Mouse (Mus musculus) limb, embryonic 10.5 days (tissue): ENCODE data around the gene Eif2b2. TPM values are rescaled to one million over a fixed set of nuclear protein-coding genes. Genes with fewer than 3 reads are reported as not detected.

Source experiments
- DNase-seq: peaks from one replicate; pipeline ENCODE4 v3.0.0-alpha.2; 2017; ENCODE audit warnings: low spot score
- H3K27ac ChIP-seq: fragments of 300-500 bp; sonication (generic); 2 replicates; pipeline ENCODE4 v1.5.1; 2016; ENCODE audit warnings: mild to moderate bottlenecking
- H3K27me3 ChIP-seq: fragments of 300-500 bp; sonication (generic); 2 replicates; pipeline ENCODE4 v1.6.1; 2016; ENCODE audit warnings: low read depth, mild to moderate bottlenecking; ENCODE audit not compliant: poor library complexity, severe bottlenecking
- H3K36me3 ChIP-seq: fragments of 300-500 bp; sonication (generic); 2 replicates; pipeline ENCODE4 v1.6.1; 2016; ENCODE audit warnings: mild to moderate bottlenecking, moderate library complexity
- H3K4me1 ChIP-seq: fragments of 300-500 bp; sonication (generic); 2 replicates; pipeline ENCODE4 v1.6.1; 2016
- H3K4me3 ChIP-seq: fragments of 300-500 bp; sonication (generic); 2 replicates; pipeline ENCODE4 v1.5.1; 2016; ENCODE audit warnings: mild to moderate bottlenecking, moderate library complexity
- H3K9me3 ChIP-seq: fragments of 300-500 bp; sonication (generic); replicated peaks from 2 replicates; pipeline ENCODE4 v1.6.1; 2016; ENCODE audit warnings: mild to moderate bottlenecking
- WGBS: fragments of 180-500 bp; shearing (Covaris S2); methylation state at CpG from one replicate; pipeline ENCODE4 v1.1.7; 2016; 5-methylcytosine and 5-hydroxymethylcytosine counted together
- polyA plus RNA-seq: library from polyadenylated mRNA; unstranded; fragments of >200 nt; fragmentation: Nextera tagmentation; extraction: Ambion mirVana; gene quantifications from 2 replicates; pipeline ENCODE4 v1.2.1, GENCODE M21; 2016

Gene Eif2b2
- polyA plus RNA-seq = 126 and 133 TPM in 2 replicates

GRCm38 (mm10) chr12:85219236-85219904 is at the start of gene Eif2b2:
TSS of gene Eif2b2 (plus strand) at chr12:85219481.
- Histone ChIP-seq H3K27ac (peak within 1 kb of the TSS; percentile 79), H3K4me3 (peak within 1 kb of the TSS; percentile 94), H3K4me1 (peaks cover 31% of the 10 kb centered on the region), H3K9me3 (no peaks in the 10 kb centered on the region), H3K27me3 (0 out of 2 replicates have a peak, but pooled peaks cover 3% of the 10 kb centered on the region), H3K36me3 (peaks cover 38% of the 10 kb centered on the region)
- DNase-seq = peak; percentile 97
- under 1% methylated on average over 54 of the region's 54 CpGs for WGBS

- Histone ChIP-seq H3K9me3 (no peaks in the 10 kb centered on the region), H3K4me1 (peaks cover 35% of the 10 kb centered on the region), H3K27ac (peak overlapping the region; percentile 37), H3K27me3 (peaks cover 46% of the 10 kb centered on the region), H3K36me3 (peaks cover 12% of the 10 kb centered on the region; the same call in 1 of the 2 replicates), H3K4me3 (no peak overlapping the region)
- 51% methylated on average over 3 of the region's 3 CpGs for WGBS
- no peak for DNase-seq
Observed at GRCm38 (mm10) chr12:85169877-85170276, 49.4 kb upstream of the Eif2b2 start.

GRCm38 (mm10) chr12:85170284-85170947 is 48.9 kb upstream of the Eif2b2 start:
- Histone ChIP-seq H3K27me3 (peaks cover 49% of the 10 kb centered on the region), H3K9me3 (no peaks in the 10 kb centered on the region), H3K27ac (peak overlapping the region; percentile 37; the same call in 1 of the 2 replicates), H3K4me3 (no peak overlapping the region), H3K36me3 (peaks cover 12% of the 10 kb centered on the region; the same call in 1 of the 2 replicates), H3K4me1 (peaks cover 40% of the 10 kb centered on the region)
- DNase-seq = no peak
- WGBS = 88% methylated on average over 11 of the region's 11 CpGs

DNA sequence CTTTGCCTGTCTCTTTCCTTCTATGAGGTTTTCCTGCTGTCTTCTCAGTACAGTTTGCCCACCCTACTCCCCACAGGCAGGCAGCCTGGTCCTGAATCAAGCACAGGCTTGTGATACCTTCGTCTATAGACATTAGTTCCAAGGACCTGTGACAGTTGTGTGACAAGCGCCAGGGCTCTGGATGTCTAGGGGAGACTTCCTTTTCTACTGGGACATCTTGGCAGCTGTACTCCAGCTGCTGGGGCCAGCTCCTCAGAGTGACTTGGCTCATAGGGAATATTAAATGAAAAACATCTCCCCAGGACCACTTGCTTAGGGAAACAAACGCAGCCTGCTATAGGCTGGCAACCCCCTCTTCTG is 48.4 kb upstream of the Eif2b2 start:
- H3K27ac ChIP-seq = no peak overlapping the region
- no peaks in the 10 kb centered on the region for H3K9me3 ChIP-seq
- H3K4me3 ChIP-seq = no peak overlapping the region
- DNase-seq = no peak
- H3K4me1 ChIP-seq = peaks cover 45% of the 10 kb centered on the region
- peaks cover 12% of the 10 kb centered on the region; the same call in 1 of the 2 replicates for H3K36me3 ChIP-seq
- H3K27me3 ChIP-seq = peaks cover 55% of the 10 kb centered on the region
- WGBS = 88% methylated on average over 3 of the region's 3 CpGs

GRCm38 (mm10) chr12:85174016-85174415 is 45.3 kb upstream of the Eif2b2 start:
- DNase-seq = no peak
- 72% methylated on average over 7 of the region's 7 CpGs for WGBS
- no peak overlapping the region for H3K27ac ChIP-seq
- peaks cover 84% of the 10 kb centered on the region for H3K27me3 ChIP-seq
- H3K4me1 ChIP-seq = peaks cover 70% of the 10 kb centered on the region
- H3K4me3 ChIP-seq = no peak overlapping the region
- H3K36me3 ChIP-seq = peaks cover 3% of the 10 kb centered on the region; the same call in 1 of the 2 replicates
- H3K9me3 ChIP-seq = no peaks in the 10 kb centered on the region

GRCm38 (mm10) chr12:85175087-85175675 is 44.1 kb upstream of the Eif2b2 start:
- WGBS = 23% methylated on average over 16 of the region's 16 CpGs
- peaks cover 59% of the 10 kb centered on the region for H3K4me1 ChIP-seq
- peak overlapping the region; percentile 82 for H3K27ac ChIP-seq
- DNase-seq = peak; percentile 53
- peaks cover 1% of the 10 kb centered on the region; the same call in 1 of the 2 replicates for H3K36me3 ChIP-seq
- H3K4me3 ChIP-seq = peak overlapping the region; percentile 47
- peaks cover 91% of the 10 kb centered on the region for H3K27me3 ChIP-seq
- H3K9me3 ChIP-seq = no peaks in the 10 kb centered on the region

- Histone ChIP-seq H3K9me3 (no peaks in the 10 kb centered on the region), H3K27me3 (peaks cover 91% of the 10 kb centered on the region), H3K36me3 (no peaks in the 10 kb centered on the region), H3K4me1 (peaks cover 56% of the 10 kb centered on the region), H3K27ac (peak overlapping the region; percentile 82), H3K4me3 (peak overlapping the region; percentile 47)
- DNase-seq = peak; percentile 82
- WGBS = 7% methylated on average over 11 of the region's 11 CpGs
Observed at GRCm38 (mm10) chr12:85175926-85176845, 43.1 kb upstream of the Eif2b2 start.

GRCm38 (mm10) chr12:85176846-85177523 is 42.3 kb upstream of the Eif2b2 start:
- Histone ChIP-seq H3K4me1 (peaks cover 63% of the 10 kb centered on the region), H3K27me3 (peaks cover 93% of the 10 kb centered on the region), H3K4me3 (peak overlapping the region; percentile 47), H3K27ac (peak overlapping the region; percentile 82), H3K36me3 (no peaks in the 10 kb centered on the region), H3K9me3 (no peaks in the 10 kb centered on the region)
- DNase-seq = peak; percentile 68
- 3% methylated on average over 32 of the region's 32 CpGs for WGBS

- Histone ChIP-seq H3K36me3 (no peaks in the 10 kb centered on the region), H3K9me3 (no peaks in the 10 kb centered on the region), H3K4me3 (peak within 1 kb of the TSS; percentile 47), H3K4me1 (peaks cover 66% of the 10 kb centered on the region), H3K27ac (peak within 1 kb of the TSS; percentile 82), H3K27me3 (peaks cover 93% of the 10 kb centered on the region)
- DNase-seq = no peak
- WGBS = 78% methylated on average over 10 of the region's 10 CpGs
Observed at GRCm38 (mm10) chr12:85177740-85178239, 41.5 kb upstream of the Eif2b2 start, which contains the start of gene Pgf. TSS of gene Pgf (minus strand) at chr12:85177790.

DNA sequence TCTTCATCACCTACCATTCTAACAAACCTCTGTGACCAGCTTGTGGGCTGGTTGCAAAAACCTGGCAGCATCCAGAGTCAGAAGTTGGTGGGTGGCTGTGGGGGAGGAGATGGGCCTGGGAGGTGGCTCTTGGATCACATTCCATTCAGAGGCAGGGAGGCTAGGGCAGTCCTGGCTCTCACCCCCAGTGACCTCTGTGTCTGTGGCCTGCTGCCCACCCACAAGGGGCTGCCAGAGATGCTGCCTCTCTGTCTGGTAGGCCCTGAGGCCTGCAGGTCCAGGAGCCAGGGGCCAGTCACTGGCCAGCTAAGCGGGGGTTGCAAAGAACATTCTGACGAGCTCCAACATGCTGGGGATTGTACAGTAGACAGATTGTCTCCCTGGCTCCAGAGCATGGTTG is 41.0 kb upstream of the Eif2b2 start:
- Histone ChIP-seq H3K4me1 (peaks cover 65% of the 10 kb centered on the region), H3K27ac (no peak overlapping the region), H3K4me3 (no peak overlapping the region), H3K27me3 (peaks cover 94% of the 10 kb centered on the region), H3K9me3 (no peaks in the 10 kb centered on the region), H3K36me3 (no peaks in the 10 kb centered on the region)
- WGBS = 52% methylated on average over 2 of the region's 2 CpGs
- DNase-seq = no peak

DNA sequence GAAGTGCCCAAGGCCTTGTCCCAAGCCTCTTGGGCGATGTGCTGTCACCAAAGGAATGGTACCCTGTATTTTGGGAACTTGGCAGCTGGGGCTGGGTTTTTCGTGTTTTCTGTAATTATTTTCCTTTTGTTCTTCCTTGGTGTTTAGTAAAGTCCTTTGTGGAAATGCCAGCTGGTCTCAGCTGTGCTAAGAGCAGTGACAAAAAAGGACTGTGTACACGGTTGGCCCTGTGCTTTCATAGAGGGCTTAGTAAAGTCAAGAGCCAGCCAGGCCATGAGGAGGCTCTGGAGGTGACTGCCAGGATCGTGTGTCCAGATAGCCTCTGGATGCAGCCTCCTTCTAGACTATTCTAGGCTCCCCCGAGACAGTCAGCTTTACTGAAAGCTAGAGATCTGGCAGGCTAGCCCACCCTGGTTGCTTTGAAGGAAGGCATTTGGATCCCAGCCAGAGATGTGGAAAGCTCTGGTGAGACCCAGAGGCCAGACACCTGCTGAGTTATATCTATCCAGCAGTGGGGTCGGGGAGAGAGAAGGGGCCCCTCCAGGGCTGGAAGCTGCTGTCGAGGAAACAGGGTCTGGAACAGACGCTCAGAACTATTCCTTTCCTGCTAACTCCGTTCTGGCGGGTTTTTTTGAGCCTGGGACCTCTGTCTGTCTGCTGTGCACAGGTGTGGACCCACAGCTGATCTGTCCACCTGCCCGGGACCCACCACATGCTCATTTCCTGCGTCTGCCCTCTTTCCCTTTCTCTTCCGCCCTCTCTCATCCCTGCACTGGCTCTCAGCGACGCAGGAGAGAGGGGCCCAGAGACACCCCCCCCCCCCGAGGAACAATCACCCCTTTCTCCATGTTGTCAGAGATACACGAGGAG is 37.6 kb upstream of the Eif2b2 start:
- Histone ChIP-seq H3K36me3 (no peaks in the 10 kb centered on the region), H3K27ac (peak overlapping the region; percentile 56; the same call in 1 of the 2 replicates), H3K9me3 (no peaks in the 10 kb centered on the region), H3K4me1 (peaks cover 40% of the 10 kb centered on the region), H3K27me3 (peaks cover 81% of the 10 kb centered on the region), H3K4me3 (0 out of 2 replicates have a peak overlapping the region, but pooled peaks have one; percentile 7)
- DNase-seq = no peak
- WGBS = 48% methylated on average over 15 of the region's 17 CpGs
